Mouse (Mus musculus) ES-E14 (cell line): ENCODE measurements around the gene Tead1. TPM values are rescaled to one million over a fixed set of nuclear protein-coding genes. Genes with fewer than 3 reads are reported as not detected.

Experiments
- DNase-seq: peaks from one replicate; pipeline ENCODE4 v3.0.0-alpha.2; 2013; ENCODE audit warnings: low read depth, low spot score
- H3K27ac ChIP-seq: 2 replicates; pipeline ENCODE4 v1.5.1; 2012; ENCODE audit warnings: low read depth, mild to moderate bottlenecking, low read length, moderate library complexity, mixed read lengths; ENCODE audit not compliant: poor library complexity, insufficient read depth, severe bottlenecking
- H3K36me3 ChIP-seq: 2 replicates; pipeline ENCODE4 v1.6.1; 2012; ENCODE audit warnings: mild to moderate bottlenecking, low read length, moderate library complexity, mixed read lengths; ENCODE audit not compliant: control insufficient read depth, poor library complexity, insufficient read depth, severe bottlenecking
- H3K4me1 ChIP-seq, 2 experiments: fragments of 150-350 bp in 1 of 2; sonication (generic) in 1 of 2; 2 replicates each; pipeline ENCODE4 v1.6.1; 2012; ENCODE audit warnings: low read length in 2 of 2, mild to moderate bottlenecking in 1 of 2, mixed read lengths in 1 of 2; ENCODE audit not compliant: control insufficient read depth in 2 of 2, insufficient read depth in 2 of 2, poor library complexity in 1 of 2
- H3K4me3 ChIP-seq, 2 experiments: fragments of 150-350 bp in 1 of 2; sonication (generic) in 1 of 2; 2 replicates each; pipeline ENCODE4 v1.5.1; 2012; ENCODE audit warnings: low read length in 2 of 2, low read depth in 1 of 2, mild to moderate bottlenecking in 1 of 2, mixed read lengths in 1 of 2; ENCODE audit not compliant: insufficient read depth in 1 of 2, poor library complexity in 1 of 2, severe bottlenecking in 1 of 2
- H3K9ac ChIP-seq: 2 replicates; pipeline ENCODE4 v1.6.1; 2012; ENCODE audit warnings: low read depth, mild to moderate bottlenecking, low read length, mixed read lengths; ENCODE audit not compliant: poor library complexity, insufficient read depth, severe bottlenecking
- H3K9me3 ChIP-seq: fragments of 150-350 bp; sonication (generic); 2 replicates; pipeline ENCODE4 v1.6.1; 2012; ENCODE audit warnings: low read depth, mild to moderate bottlenecking, low read length; ENCODE audit not compliant: control insufficient read depth, insufficient read depth
- CHD2 ChIP-seq: IDR thresholded peaks from 2 replicates; pipeline ENCODE4 v1.6.1; 2014; ENCODE audit warnings: mild to moderate bottlenecking, low read depth, low read length, inconsistent platforms
- HCFC1 ChIP-seq: IDR thresholded peaks from 2 replicates; pipeline ENCODE4 v1.6.1; 2012; ENCODE audit warnings: low read length, inconsistent platforms, borderline replicate concordance; ENCODE audit not compliant: insufficient read depth
- MAFK ChIP-seq: IDR thresholded peaks from 2 replicates; pipeline ENCODE4 v1.6.1; 2014; ENCODE audit warnings: mild to moderate bottlenecking, low read depth, low read length, inconsistent platforms; ENCODE audit not compliant: insufficient read depth
- ZC3H11A ChIP-seq: IDR thresholded peaks from 2 replicates; pipeline ENCODE4 v1.6.1; 2012; ENCODE audit warnings: low read depth, mild to moderate bottlenecking, inconsistent platforms, low read length, borderline replicate concordance
- ZNF384 ChIP-seq: IDR thresholded peaks from 2 replicates; pipeline ENCODE4 v1.6.1; 2012; ENCODE audit warnings: low read depth, low read length, inconsistent platforms
- in situ Hi-C, 2 experiments: fragments of 600-800 bp; cut with MboI; formaldehyde crosslinking; loops; one replicate each; pipeline ENCODE4 v1.15.1; 2025; ENCODE audit warnings: low sequenced_read_pairs in 2 of 2, inconsistent platforms in 1 of 2; ENCODE audit not compliant: unreplicated experiment in 2 of 2
- total RNA-seq: library from RNA; depleted of rRNA; stranded (reverse); fragments of 300-350 nt; gene quantifications from 2 replicates; pipeline ENCODE4 v1.2.3, GENCODE M21; 2012

The Tead1 gene
- total RNA-seq, 1 experiment = 90.5 TPM

DNA sequence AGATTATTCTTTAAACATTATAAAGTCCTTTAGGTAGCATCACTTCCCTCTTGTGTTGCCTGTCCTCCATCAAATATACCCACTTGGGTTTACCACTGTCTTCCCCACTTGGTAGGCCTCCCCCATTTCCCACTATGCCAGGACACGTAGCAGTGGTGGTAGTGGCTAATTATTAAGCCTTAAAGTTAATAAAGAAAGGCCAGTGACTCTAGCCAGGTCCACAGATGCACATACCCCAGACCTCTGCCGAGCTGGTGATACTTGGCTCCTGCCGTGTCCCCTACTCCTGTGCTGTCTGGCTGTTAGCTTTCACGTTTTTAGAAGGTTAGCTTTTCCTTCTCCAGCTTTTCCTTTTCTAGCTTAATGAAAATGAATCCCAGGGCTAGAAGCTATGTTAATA, 152.3 kb downstream of the Tead1 start:
- Histone ChIP-seq H3K9me3 (no peaks in the 10 kb centered on the region), H3K36me3 (peaks cover 4% of the 10 kb centered on the region), H3K27ac (no peak overlapping the region), H3K9ac (no peak overlapping the region), H3K4me3 (no peak overlapping the region), H3K4me1 (peaks cover 15 to 43% of the 10 kb centered on the region in 2 experiments)
- TF ChIP-seq MAFK (no peak), ZNF384 (no peak), HCFC1 (no peak), CHD2 (no peak), ZC3H11A (no peak)
- in situ Hi-C loops = no loop called here
- DNase-seq = no peak

DNA sequence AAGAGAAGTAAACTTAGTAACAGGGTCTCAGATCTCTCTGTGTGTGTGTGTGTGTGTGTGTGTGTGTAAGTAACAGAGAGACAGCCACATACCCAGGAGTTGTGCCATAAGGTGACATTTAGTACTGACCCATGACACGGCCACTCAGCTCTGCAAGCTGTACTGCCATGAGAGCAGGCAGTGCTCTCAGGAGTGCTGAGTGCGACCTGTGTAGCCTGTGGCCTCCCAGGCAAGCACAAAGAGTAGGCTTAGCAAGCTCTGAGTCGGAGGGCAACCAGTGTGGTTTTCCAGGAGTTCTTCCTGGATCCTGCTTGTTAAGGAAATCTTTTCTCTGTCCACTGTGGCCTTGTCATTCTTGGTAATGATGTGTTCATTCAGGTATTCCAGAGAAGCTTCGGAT, 154.0 kb downstream of the Tead1 start:
- no peak for DNase-seq
- H3K9me3 ChIP-seq = no peaks in the 10 kb centered on the region
- in situ Hi-C loops = no loop called here
- no peak for TF ChIP-seq ZNF384
- no peak for TF ChIP-seq CHD2
- no peak for TF ChIP-seq HCFC1
- no peak for TF ChIP-seq MAFK
- no peak for TF ChIP-seq ZC3H11A
- H3K9ac ChIP-seq = no peak overlapping the region
- H3K36me3 ChIP-seq = no peaks in the 10 kb centered on the region
- H3K4me1 ChIP-seq = peaks cover 10 to 31% of the 10 kb centered on the region in 2 experiments
- H3K4me3 ChIP-seq = no peak overlapping the region
- H3K27ac ChIP-seq = no peak overlapping the region

DNA sequence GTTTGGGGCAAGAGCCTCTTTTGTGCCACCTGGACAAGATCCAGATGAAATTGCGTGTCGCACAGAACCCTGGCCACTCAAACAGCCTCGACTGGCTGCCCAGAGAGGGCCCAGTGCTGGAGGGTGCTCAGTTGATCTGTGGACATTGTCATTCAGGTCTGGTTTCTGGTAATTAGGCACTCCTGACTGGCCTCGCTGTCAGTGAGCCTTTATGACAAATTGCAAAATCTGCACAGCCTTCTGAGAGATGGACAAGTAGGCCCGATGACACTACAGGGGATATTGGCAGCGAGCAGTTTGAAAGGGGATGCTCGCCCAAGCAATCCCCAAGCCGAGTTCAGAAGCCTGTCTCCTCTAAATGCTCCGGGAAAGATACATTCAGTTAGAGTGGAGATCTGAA, 157.0 kb downstream of the Tead1 start:
- TF ChIP-seq MAFK (no peak), ZC3H11A (no peak), ZNF384 (no peak), HCFC1 (no peak), CHD2 (no peak)
- peaks cover 7 to 25% of the 10 kb centered on the region in 2 experiments; a peak in 3 of 4 replicates for H3K4me1 ChIP-seq
- no peak overlapping the region for H3K4me3 ChIP-seq
- no peaks in the 10 kb centered on the region for H3K9me3 ChIP-seq
- in situ Hi-C loops = no loop called here
- DNase-seq = no peak
- no peaks in the 10 kb centered on the region; the same call in 1 of the 2 replicates for H3K36me3 ChIP-seq
- H3K27ac ChIP-seq = no peak overlapping the region
- H3K9ac ChIP-seq = no peak overlapping the region

DNA sequence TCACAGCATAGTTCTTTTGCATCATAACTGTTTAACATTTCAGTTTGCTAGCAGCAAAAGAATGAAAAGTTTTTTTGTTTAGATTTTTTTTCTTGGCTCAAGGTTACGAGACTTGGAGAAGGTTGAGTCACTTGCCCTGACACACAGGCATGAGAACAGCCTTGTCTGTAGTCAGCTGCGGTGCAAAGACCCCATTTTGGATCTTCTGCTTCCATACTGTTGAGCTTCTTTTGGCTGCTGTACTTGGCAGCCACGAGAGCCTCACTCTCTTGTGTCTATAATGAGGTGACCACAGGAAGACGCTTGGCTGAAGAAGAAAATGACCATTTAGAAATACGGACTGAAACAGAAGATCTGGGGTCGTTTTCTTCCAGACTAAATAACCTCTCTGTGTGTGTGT, 159.0 kb downstream of the Tead1 start:
- Histone ChIP-seq H3K9ac (no peak overlapping the region), H3K36me3 (no peaks in the 10 kb centered on the region; the same call in 1 of the 2 replicates), H3K9me3 (no peaks in the 10 kb centered on the region), H3K4me1 (peaks cover 7 to 18% of the 10 kb centered on the region in 2 experiments), H3K4me3 (no peak overlapping the region), H3K27ac (no peak overlapping the region)
- in situ Hi-C loops = no loop called here
- TF ChIP-seq MAFK (no peak), ZC3H11A (no peak), HCFC1 (no peak), ZNF384 (no peak), CHD2 (no peak)
- DNase-seq = no peak

DNA sequence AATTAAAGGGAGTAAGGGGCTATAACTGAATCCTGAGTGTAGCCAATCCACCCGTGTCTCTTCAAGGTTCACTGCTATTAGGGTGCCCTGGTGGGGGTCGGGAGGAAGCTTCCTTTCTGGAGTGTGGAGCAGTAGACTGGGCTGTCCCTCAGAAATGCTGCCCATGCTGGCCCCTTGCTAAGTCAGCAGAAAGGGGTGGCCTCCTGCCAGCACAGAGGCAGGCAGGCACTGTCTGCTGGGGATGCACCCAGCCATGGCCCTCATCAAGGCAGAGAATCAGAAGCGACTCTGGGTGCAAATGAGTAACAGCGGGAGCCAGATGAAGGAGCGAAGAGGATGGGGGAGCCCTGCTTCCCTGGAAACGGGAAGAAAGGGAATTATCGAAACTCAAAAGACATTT, 161.2 kb downstream of the Tead1 start:
- no peak overlapping the region for H3K4me3 ChIP-seq
- no peaks in the 10 kb centered on the region for H3K9me3 ChIP-seq
- no peak for DNase-seq
- no peaks in the 10 kb centered on the region; the same call in 1 of the 2 replicates for H3K36me3 ChIP-seq
- peaks cover 7 to 16% of the 10 kb centered on the region in 2 experiments for H3K4me1 ChIP-seq
- peak overlapping the region; percentile 95 for H3K27ac ChIP-seq
- in situ Hi-C loops = no loop called here
- 0 out of 2 replicates have a peak, but pooled peaks have one; percentile 18 for TF ChIP-seq MAFK
- no peak for TF ChIP-seq ZC3H11A
- 0 out of 2 replicates have a peak overlapping the region, but pooled peaks have one; percentile 35 for H3K9ac ChIP-seq
